Mouse (Mus musculus): Measurements from ENCODE around the gene Eif2d. TPM values are rescaled to one million over a fixed set of nuclear protein-coding genes. Genes with fewer than 3 reads are reported as not detected.
"Not testable (repeated sequence)": the region's sequence is repeated elsewhere in the genome, so short reads cannot be mapped to it uniquely, and the experiment has no call there.

Eif2d gene
- polyA plus RNA-seq, 1 experiment, result 24.0 TPM

DNA sequence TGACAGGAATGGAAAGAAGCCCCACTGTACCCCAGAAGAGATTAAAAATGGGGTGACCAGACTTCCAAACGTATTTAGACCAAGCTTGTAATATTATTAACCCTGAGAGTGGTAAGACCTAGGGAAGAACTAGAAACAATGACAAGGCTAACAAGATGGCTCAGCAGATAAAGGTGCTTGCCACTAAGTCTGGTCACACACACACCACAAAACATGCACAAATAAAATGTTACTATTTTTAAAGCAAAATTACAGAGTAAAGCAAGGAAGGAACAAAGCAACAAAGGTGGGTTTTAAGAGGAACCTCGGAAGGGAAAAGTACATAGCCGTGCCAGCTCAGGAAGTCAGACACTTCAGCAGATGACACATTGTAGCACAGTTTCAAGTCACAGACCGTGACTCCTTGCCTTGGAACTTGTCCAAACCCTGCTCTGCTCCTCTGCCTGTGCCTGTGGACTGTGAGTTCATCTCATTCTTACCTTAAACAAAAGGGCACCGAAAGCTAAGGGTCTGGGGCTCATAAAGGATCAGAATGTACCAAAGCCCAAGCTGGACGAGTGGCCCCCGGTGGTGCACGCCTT is 17.9 kb upstream of the Eif2d start:
- Histone ChIP-seq H3K4me1 (ENCODE audit: control insufficient read depth, insufficient read depth, insufficient read length, low read length) (no peaks in the 10 kb centered on the region; the same call in 1 of the 2 replicates), H3K27ac (replicated peaks; ENCODE audit: low read depth, low read length) (no peak overlapping the region), H3K4me3 (ENCODE audit: insufficient read depth, low read depth, low read length) (no peak overlapping the region)

GRCm38 (mm10) chr1:131135960-131136629 is 16.9 kb upstream of the Eif2d start:
- Histone ChIP-seq H3K27ac (replicated peaks; ENCODE audit: low read depth, low read length) (no peak overlapping the region), H3K4me1 (ENCODE audit: control insufficient read depth, insufficient read depth, insufficient read length, low read length) (no peaks in the 10 kb centered on the region; the same call in 1 of the 2 replicates), H3K4me3 (ENCODE audit: insufficient read depth, low read depth, low read length) (no peak overlapping the region)

- H3K4me3 ChIP-seq (ENCODE audit: insufficient read depth, low read depth, low read length), result no peak overlapping the region
- H3K4me1 ChIP-seq (ENCODE audit: control insufficient read depth, insufficient read depth, insufficient read length, low read length), result no peaks in the 10 kb centered on the region; the same call in 1 of the 2 replicates
- H3K27ac ChIP-seq (replicated peaks; ENCODE audit: low read depth, low read length), result no peak overlapping the region
Measured at GRCm38 (mm10) chr1:131137111-131137510, 15.9 kb upstream of the Eif2d start.

GRCm38 (mm10) chr1:131137717-131138118 is 15.3 kb upstream of the Eif2d start:
- no peaks in the 10 kb centered on the region; the same call in 1 of the 2 replicates for H3K4me1 ChIP-seq (ENCODE audit: control insufficient read depth, insufficient read depth, insufficient read length, low read length)
- peak overlapping the region; percentile 65 for H3K4me3 ChIP-seq (ENCODE audit: insufficient read depth, low read depth, low read length)
- no peak overlapping the region for H3K27ac ChIP-seq (replicated peaks; ENCODE audit: low read depth, low read length)

DNA sequence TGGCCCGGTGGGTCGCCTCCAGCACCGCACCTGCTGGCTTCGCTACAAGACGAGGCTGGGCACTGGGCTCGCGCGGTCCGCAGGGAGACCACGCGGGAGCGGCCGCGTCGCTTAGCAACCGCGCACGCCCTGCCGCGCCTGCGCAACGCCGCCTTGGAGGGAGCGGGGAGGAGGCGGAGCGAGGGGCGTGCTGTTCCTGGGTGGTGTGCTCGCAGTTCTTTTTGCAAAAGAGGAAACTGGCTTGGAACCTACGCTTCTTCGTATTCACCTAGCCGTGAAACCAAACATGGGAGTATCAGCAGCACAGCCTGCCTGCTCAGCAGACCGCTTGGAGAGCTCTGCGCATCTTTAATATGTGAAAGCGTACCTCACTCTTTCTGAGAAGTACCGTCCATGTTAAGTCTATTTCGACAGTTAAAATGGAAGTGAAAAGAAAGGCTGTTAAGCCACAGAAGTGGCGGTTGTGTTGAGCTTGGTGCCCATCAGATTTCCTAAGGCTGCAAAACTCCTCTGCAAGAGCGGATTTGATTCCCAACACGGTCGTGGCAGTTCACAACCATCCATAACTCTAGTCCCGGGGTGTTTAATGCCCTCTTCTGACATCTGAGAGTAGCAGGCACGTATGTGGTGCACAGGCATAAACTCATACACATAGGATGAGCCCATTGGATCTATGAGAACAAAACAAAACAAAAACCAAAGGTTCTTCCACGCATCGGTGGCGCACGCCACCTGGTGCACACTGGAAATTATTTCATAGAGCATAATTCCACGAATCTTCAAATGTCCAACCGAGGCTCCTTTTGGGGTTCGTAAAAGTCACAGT is 14.6 kb upstream of the Eif2d start, which contains the start of gene Dyrk3:
Dyrk3 (minus strand) TSS at position 150 of the 826 bp plus-strand sequence.
- no peaks in the 10 kb centered on the region; the same call in 1 of the 2 replicates for H3K4me1 ChIP-seq (ENCODE audit: control insufficient read depth, insufficient read depth, insufficient read length, low read length)
- H3K4me3 ChIP-seq (ENCODE audit: insufficient read depth, low read depth, low read length), result peak within 1 kb of the TSS; percentile 65
- peak within 1 kb of the TSS; percentile 2; the same call in 1 of the 2 replicates for H3K27ac ChIP-seq (replicated peaks; ENCODE audit: low read depth, low read length)

GRCm38 (mm10) chr1:131139102-131140095 is 13.6 kb upstream of the Eif2d start:
- H3K4me3 ChIP-seq (ENCODE audit: insufficient read depth, low read depth, low read length), result no peak overlapping the region; the same call in 1 of the 2 replicates
- no peaks in the 10 kb centered on the region; the same call in 1 of the 2 replicates for H3K4me1 ChIP-seq (ENCODE audit: control insufficient read depth, insufficient read depth, insufficient read length, low read length)
- H3K27ac ChIP-seq (replicated peaks; ENCODE audit: low read depth, low read length), result no peak overlapping the region

DNA sequence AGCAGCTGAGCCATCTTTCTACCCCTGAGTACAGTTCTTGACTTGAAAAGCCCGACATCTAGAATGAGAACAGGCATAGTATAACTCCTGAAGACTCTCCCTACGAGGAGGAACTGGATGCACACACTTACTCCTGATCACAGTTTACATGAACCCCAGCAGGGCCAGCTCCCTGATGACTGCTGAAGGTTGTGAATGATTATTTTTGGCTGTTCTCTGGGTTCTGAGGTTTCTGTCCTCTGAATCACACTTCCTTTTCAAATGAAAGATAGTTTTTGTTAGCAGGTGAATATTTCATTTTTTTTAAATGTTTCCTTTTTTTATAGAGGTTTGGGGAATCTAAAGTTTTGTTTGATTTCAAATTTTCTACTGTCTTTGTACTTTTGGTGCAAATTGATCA is 11.5 kb upstream of the Eif2d start:
- no peak overlapping the region for H3K4me3 ChIP-seq (ENCODE audit: insufficient read depth, low read depth, low read length)
- H3K27ac ChIP-seq (replicated peaks; ENCODE audit: low read depth, low read length), result no peak overlapping the region
- no peaks in the 10 kb centered on the region; the same call in 1 of the 2 replicates for H3K4me1 ChIP-seq (ENCODE audit: control insufficient read depth, insufficient read depth, insufficient read length, low read length)

- no peak overlapping the region for H3K4me3 ChIP-seq (ENCODE audit: insufficient read depth, low read depth, low read length)
- no peak overlapping the region for H3K27ac ChIP-seq (replicated peaks; ENCODE audit: low read depth, low read length)
- H3K4me1 ChIP-seq (ENCODE audit: control insufficient read depth, insufficient read depth, insufficient read length, low read length), result no peaks in the 10 kb centered on the region; the same call in 1 of the 2 replicates
Measured at GRCm38 (mm10) chr1:131142472-131142871, 10.5 kb upstream of the Eif2d start.

GRCm38 (mm10) chr1:131145222-131145621 is 7.8 kb upstream of the Eif2d start:
- not testable (repeated sequence) for H3K27ac ChIP-seq (replicated peaks; ENCODE audit: low read depth, low read length); H3K4me1 ChIP-seq (ENCODE audit: control insufficient read depth, insufficient read depth, insufficient read length, low read length); H3K4me3 ChIP-seq (ENCODE audit: insufficient read depth, low read depth, low read length)

GRCm38 (mm10) chr1:131146181-131146614 is 6.8 kb upstream of the Eif2d start:
- Histone ChIP-seq H3K4me3 (ENCODE audit: insufficient read depth, low read depth, low read length) (no peak overlapping the region), H3K4me1 (ENCODE audit: control insufficient read depth, insufficient read depth, insufficient read length, low read length) (no peaks in the 10 kb centered on the region), H3K27ac (replicated peaks; ENCODE audit: low read depth, low read length) (no peak overlapping the region)

GRCm38 (mm10) chr1:131149496-131149895 is 3.5 kb upstream of the Eif2d start:
- no peak overlapping the region for H3K27ac ChIP-seq (replicated peaks; ENCODE audit: low read depth, low read length)
- H3K4me1 ChIP-seq (ENCODE audit: control insufficient read depth, insufficient read depth, insufficient read length, low read length), result 0 out of 2 replicates have a peak, but pooled peaks cover 2% of the 10 kb centered on the region

DNA sequence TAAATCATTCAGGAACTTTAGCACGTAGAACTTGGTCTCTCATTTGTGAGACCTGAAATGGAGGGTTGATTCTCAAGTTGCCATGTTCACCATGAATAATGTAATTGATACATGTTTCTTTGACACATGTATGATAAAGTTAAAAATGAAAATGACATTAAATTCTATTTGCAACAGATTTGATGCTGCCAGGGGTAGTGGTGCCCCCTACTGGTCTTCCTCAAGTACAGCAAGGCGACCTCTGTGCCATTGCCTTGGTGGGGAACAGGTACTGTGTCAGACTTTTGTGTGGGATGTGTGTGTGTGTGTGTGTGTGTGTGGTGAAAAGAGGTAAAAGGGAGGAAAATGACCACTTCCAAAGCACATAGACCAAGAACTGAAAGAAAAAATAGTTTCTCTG is 2.5 kb downstream of the Eif2d start:
- 0 out of 2 replicates have a peak, but pooled peaks cover 2% of the 10 kb centered on the region for H3K4me1 ChIP-seq (ENCODE audit: control insufficient read depth, insufficient read depth, insufficient read length, low read length)
- H3K4me3 ChIP-seq (ENCODE audit: insufficient read depth, low read depth, low read length), result no peak overlapping the region

More at GRCm38 (mm10) chr1:131149496-131149895, 3.5 kb upstream of the Eif2d start:
- H3K4me3 ChIP-seq (ENCODE audit: insufficient read depth, low read depth, low read length), result no peak overlapping the region

GRCm38 (mm10) chr1:131159573-131160327 is 6.8 kb downstream of the Eif2d start:
- H3K27ac ChIP-seq (replicated peaks; ENCODE audit: low read depth, low read length); H3K4me1 ChIP-seq (ENCODE audit: control insufficient read depth, insufficient read depth, insufficient read length, low read length): not testable (repeated sequence)

More for the DNA sequence above, 2.5 kb downstream of the Eif2d start:
- no peak overlapping the region for H3K27ac ChIP-seq (replicated peaks; ENCODE audit: low read depth, low read length)

More at GRCm38 (mm10) chr1:131159573-131160327, 6.8 kb downstream of the Eif2d start:
- not testable (repeated sequence) for H3K4me3 ChIP-seq (ENCODE audit: insufficient read depth, low read depth, low read length)
